In the genomic region with DNA sequence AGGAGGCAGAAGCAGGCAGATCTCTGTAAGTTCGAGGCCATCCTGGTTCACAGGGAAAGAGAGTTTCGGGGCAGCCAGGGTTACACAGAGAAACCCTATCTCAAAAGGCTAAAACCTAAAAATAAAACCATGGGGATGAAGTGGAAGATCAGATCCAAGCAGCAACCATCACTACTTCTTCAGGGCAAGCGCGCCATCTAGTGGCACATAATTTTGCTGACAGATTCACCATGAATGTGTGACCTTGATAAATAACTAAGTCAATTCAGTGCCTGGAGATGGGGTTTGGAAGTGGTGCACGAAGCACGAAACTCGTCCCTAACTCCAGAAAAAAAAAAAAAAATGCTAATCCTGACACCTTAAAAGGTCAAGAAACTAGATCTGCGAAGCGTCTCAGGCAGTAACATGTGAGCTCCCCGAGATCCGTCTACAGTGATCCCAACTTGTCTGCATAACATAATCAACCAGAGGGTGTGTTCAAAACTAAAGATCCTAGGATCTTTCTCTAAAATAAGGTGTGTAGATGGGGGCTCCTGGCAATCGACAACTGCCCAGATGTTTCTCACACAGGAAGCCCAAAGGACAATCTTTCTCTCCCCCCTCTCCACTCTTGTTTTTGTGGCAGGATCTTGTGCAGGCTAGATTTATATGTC, we compare ENCODE assay signal across 8 mouse cellular contexts. TPM values are rescaled to one million over a fixed set of nuclear protein-coding genes. Genes with fewer than 3 reads are reported as not detected.
DNase-seq lines count a peak whose midpoint lies in the region.

No protein-coding gene starts in this region.

- DNase-seq in CD4-positive, CD25-positive, alpha-beta regulatory T cell, adult 2 months (ENCODE audit: low read depth, low spot score), result peak; percentile 85
- DNase-seq in adrenal gland, adult 8-10 months, result peak; percentile 74
- DNase-seq in embryo, embryonic 11.5 days (ENCODE audit: low read depth, low spot score), result peak; percentile 67
- DNase-seq in heart, adult 8-10 months (ENCODE audit: low spot score), result peak; percentile 90
- DNase-seq in kidney, postnatal 4 days, result peak; percentile 91 to 92
- peak; percentile 77 to 78 for DNase-seq in lung, adult 18-20 months
- DNase-seq in ovary, postnatal 36 days (ENCODE audit: low spot score), result peak; percentile 74
- DNase-seq in thymus, postnatal 36 days, result peak; percentile 42 to 68

RNA-seq across cellular contexts. Expression of gene Osbpl9, which starts 36.4 kb away (rescaled TPM):
- total RNA-seq in adrenal gland, adult 8-10 months (2022), result 100 to 1,000 TPM; 123 to 159 (median 148) TPM
- total RNA-seq in heart, adult 8-10 months (2022), result 100 to 1,000 TPM in 2 of 4 experiments, 10 to 100 TPM in 2; 85.9 to 105 (median 95.9) TPM

Comparison
In these comparisons a context has a peak if more than half of its experiments do, and no peak if none do; other contexts are left out.
1. Peak in every context shown above with its lines: DNase-seq.